Mouse (Mus musculus) brain, embryonic 14.5 days (tissue): ENCODE results near the gene Car1.

Source experiments
- CTCF ChIP-seq: fragments of 200-500 bp; IDR thresholded peaks from 2 replicates; pipeline ENCODE4 v1.5.1; 2012; ENCODE audit warnings: inconsistent platforms, mild to moderate bottlenecking, moderate library complexity, borderline replicate concordance; ENCODE audit not compliant: insufficient read depth, insufficient read length; ENCODE audit errors: extremely low read depth
- POLR2A ChIP-seq: fragments of 200-500 bp; IDR thresholded peaks from 2 replicates; pipeline ENCODE4 v1.6.1; 2012; ENCODE audit warnings: mild to moderate bottlenecking, inconsistent platforms, borderline replicate concordance; ENCODE audit not compliant: poor library complexity, insufficient read depth, insufficient read length, severe bottlenecking; ENCODE audit errors: extremely low read depth

DNA sequence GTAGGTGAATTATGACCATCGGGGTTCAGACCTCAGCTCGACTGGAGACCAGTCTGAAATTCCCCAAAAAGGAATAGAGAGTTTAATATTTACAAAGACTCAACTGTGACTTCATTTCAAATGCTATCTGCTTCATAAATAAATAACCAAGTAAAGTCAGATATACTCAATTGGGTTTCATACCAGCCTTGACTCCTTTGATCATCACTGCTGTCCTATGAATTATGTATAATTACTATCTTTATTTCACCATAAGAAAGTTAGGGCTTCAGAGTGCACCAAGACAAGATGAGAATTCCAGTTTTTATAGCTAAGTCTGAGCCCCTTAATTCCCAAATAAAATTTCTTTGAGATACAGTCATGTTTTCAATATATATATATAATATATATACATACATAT is 69.9 kb downstream of the Car1 start:
- no peak for TF ChIP-seq CTCF
- no peak for TF ChIP-seq POLR2A
